10 mouse cellular contexts compared by ENCODE assay signal in genomic region chr5:122622526-122622925, GRCm38 (mm10). TPM values are rescaled to one million over a fixed set of nuclear protein-coding genes. Genes with fewer than 3 reads are reported as not detected.
DNase-seq lines count a peak whose midpoint lies in the region; ATAC-seq and TF ChIP-seq lines count a peak whose summit lies in the region.
"Had no signal": no experiment of that assay in that cellular context is flagged by ENCODE, and none has a peak within 500 bp of the region (broad histone marks: within the 10 kb centered on the region; RNA-seq: fewer than 3 reads in every experiment).

No protein-coding gene starts in this region.

- no peak for DNase-seq in forebrain, embryonic 10.5 days (ENCODE audit: extremely low spot score, low spot score)
- no peak for DNase-seq in forebrain, embryonic 14.5 days (ENCODE audit: low spot score)
- no peak for DNase-seq in kidney, postnatal 0 days (ENCODE audit: low spot score)
- peak; percentile 87 for DNase-seq in adipocyte (ENCODE audit: low spot score)
- no peak for DNase-seq in limb, embryonic 11.5 days (ENCODE audit: low spot score)
- no peak for DNase-seq in yolk sac, embryonic 10.5 days (ENCODE audit: low spot score)
- DNase-seq: cerebellum, adult 11-12 months; thymus, postnatal 25 days had no signal

- TF ChIP-seq CTCF in kidney, postnatal 0 days (IDR thresholded peaks at IDR 0.05; ENCODE audit: low read depth): no peak

- H3K4me2 ChIP-seq in forebrain, embryonic 14.5 days (ENCODE audit: low read length): no peak overlapping the region
- H3K4me2 ChIP-seq in kidney, postnatal 0 days (ENCODE audit: low read length): no peak overlapping the region
- H3K4me2 ChIP-seq in kidney, embryonic 14.5 days (replicated peaks; ENCODE audit: low read depth, low read length): no peak overlapping the region
- no peak overlapping the region for H3K4me2 ChIP-seq in limb, embryonic 11.5 days (ENCODE audit: low read depth, severe bottlenecking)
- no peak overlapping the region for H3K4me2 ChIP-seq in midbrain, embryonic 15.5 days

- no peaks in the 10 kb centered on the region for H3K27me3 ChIP-seq in forebrain, embryonic 10.5 days (ENCODE audit: poor library complexity, severe bottlenecking)
- H3K27me3 ChIP-seq in forebrain, embryonic 14.5 days (replicated peaks; ENCODE audit: control insufficient read depth, insufficient read depth, low read length): no peaks in the 10 kb centered on the region
- no peaks in the 10 kb centered on the region for H3K27me3 ChIP-seq in kidney, postnatal 0 days (ENCODE audit: insufficient read depth, low read length)
- H3K27me3 ChIP-seq in kidney, embryonic 14.5 days (ENCODE audit: control insufficient read depth, insufficient read depth, low read length): no peaks in the 10 kb centered on the region
- no peaks in the 10 kb centered on the region for H3K27me3 ChIP-seq in limb, embryonic 11.5 days (ENCODE audit: control insufficient read depth, insufficient read depth, low read length)
- H3K27me3 ChIP-seq in midbrain, embryonic 15.5 days (replicated peaks): no peaks in the 10 kb centered on the region

- H3K4me1 ChIP-seq in forebrain, embryonic 10.5 days: peaks cover 21% of the 10 kb centered on the region
- H3K4me1 ChIP-seq in forebrain, embryonic 14.5 days (ENCODE audit: control insufficient read depth, insufficient read depth, low read length): 0 out of 2 replicates have a peak, but pooled peaks cover 2% of the 10 kb centered on the region
- peaks cover 4% of the 10 kb centered on the region for H3K4me1 ChIP-seq in kidney, postnatal 0 days (replicated peaks; ENCODE audit: insufficient read depth, low read length)
- H3K4me1 ChIP-seq in kidney, embryonic 14.5 days (ENCODE audit: control insufficient read depth, insufficient read depth, low read length): no peaks in the 10 kb centered on the region; the same call in 1 of the 2 replicates
- peaks cover 10% of the 10 kb centered on the region for H3K4me1 ChIP-seq in limb, embryonic 11.5 days (ENCODE audit: control insufficient read depth, insufficient read depth, low read length)
- no peaks in the 10 kb centered on the region for H3K4me1 ChIP-seq in midbrain, embryonic 15.5 days

- no peak overlapping the region for H3K9ac ChIP-seq in forebrain, embryonic 14.5 days (ENCODE audit: low read length)
- H3K9ac ChIP-seq in kidney, postnatal 0 days (ENCODE audit: low read depth, low read length): no peak overlapping the region
- H3K9ac ChIP-seq in kidney, embryonic 14.5 days (ENCODE audit: low read depth, low read length): no peak overlapping the region
- H3K9ac ChIP-seq in limb, embryonic 11.5 days (ENCODE audit: low read length): no peak overlapping the region
- H3K9ac ChIP-seq in midbrain, embryonic 15.5 days: no peak overlapping the region

- no peak for ATAC-seq in forebrain, embryonic 14.5 days
- ATAC-seq in kidney, postnatal 0 days (replicated peaks; ENCODE audit: low FRiP score, low read depth): no peak
- ATAC-seq in kidney, embryonic 14.5 days (ENCODE audit: low FRiP score, low TSS enrichment): no peak
- ATAC-seq in limb, embryonic 11.5 days (ENCODE audit: insufficient number of reproducible peaks, low FRiP score, low TSS enrichment, low read depth): no peak
- ATAC-seq in midbrain, embryonic 15.5 days (replicated peaks): no peak

- H3K36me3 ChIP-seq in forebrain, embryonic 10.5 days (replicated peaks): no peaks in the 10 kb centered on the region
- H3K36me3 ChIP-seq in forebrain, embryonic 14.5 days (ENCODE audit: control insufficient read depth, insufficient read depth, low read length): no peaks in the 10 kb centered on the region
- no peaks in the 10 kb centered on the region for H3K36me3 ChIP-seq in kidney, postnatal 0 days (ENCODE audit: insufficient read depth, low read length)
- no peaks in the 10 kb centered on the region for H3K36me3 ChIP-seq in kidney, embryonic 14.5 days (ENCODE audit: control insufficient read depth, insufficient read depth, low read length)
- H3K36me3 ChIP-seq in limb, embryonic 11.5 days (ENCODE audit: control insufficient read depth, insufficient read depth, low read length): no peaks in the 10 kb centered on the region
- no peaks in the 10 kb centered on the region for H3K36me3 ChIP-seq in midbrain, embryonic 15.5 days (replicated peaks)

- H3K4me3 ChIP-seq in forebrain, embryonic 10.5 days: no peak overlapping the region
- no peak overlapping the region for H3K4me3 ChIP-seq in forebrain, embryonic 14.5 days (ENCODE audit: low read depth, low read length)
- H3K4me3 ChIP-seq in kidney, postnatal 0 days (replicated peaks; ENCODE audit: low read depth, low read length): no peak overlapping the region
- no peak overlapping the region for H3K4me3 ChIP-seq in kidney, embryonic 14.5 days (ENCODE audit: low read length)
- H3K4me3 ChIP-seq in limb, embryonic 11.5 days (ENCODE audit: low read depth, low read length): no peak overlapping the region
- no peak overlapping the region for H3K4me3 ChIP-seq in midbrain, embryonic 15.5 days

- no peaks in the 10 kb centered on the region for H3K9me3 ChIP-seq in forebrain, embryonic 10.5 days
- no peaks in the 10 kb centered on the region for H3K9me3 ChIP-seq in forebrain, embryonic 14.5 days (replicated peaks; ENCODE audit: control insufficient read depth, low read length)
- H3K9me3 ChIP-seq in kidney, postnatal 0 days (replicated peaks; ENCODE audit: low read length): no peaks in the 10 kb centered on the region
- no peaks in the 10 kb centered on the region for H3K9me3 ChIP-seq in kidney, embryonic 14.5 days (ENCODE audit: control insufficient read depth, low read length)
- H3K9me3 ChIP-seq in limb, embryonic 11.5 days (ENCODE audit: control insufficient read depth, low read length): no peaks in the 10 kb centered on the region
- no peaks in the 10 kb centered on the region for H3K9me3 ChIP-seq in midbrain, embryonic 15.5 days

- H3K27ac ChIP-seq in forebrain, embryonic 10.5 days: peak overlapping the region; percentile 82
- H3K27ac ChIP-seq in forebrain, embryonic 14.5 days (ENCODE audit: low read depth, low read length): no peak overlapping the region
- 0 out of 2 replicates have a peak overlapping the region, but pooled peaks have one; percentile 72 for H3K27ac ChIP-seq in kidney, postnatal 0 days
- H3K27ac ChIP-seq in kidney, embryonic 14.5 days (ENCODE audit: low read depth, low read length): no peak overlapping the region; the same call in 1 of the 2 replicates
- peak overlapping the region; percentile 80; the same call in 1 of the 2 replicates for H3K27ac ChIP-seq in limb, embryonic 11.5 days (replicated peaks; ENCODE audit: low read depth, low read length)
- no peak overlapping the region for H3K27ac ChIP-seq in midbrain, embryonic 15.5 days

- 90% methylated on average over 5 of the region's 5 CpGs for WGBS in forebrain, embryonic 10.5 days
- WGBS in forebrain, embryonic 14.5 days: 92% methylated on average over 5 of the region's 5 CpGs
- WGBS in kidney, postnatal 0 days: 82% methylated on average over 5 of the region's 5 CpGs
- WGBS in kidney, embryonic 14.5 days: 94% methylated on average over 5 of the region's 5 CpGs
- 94% methylated on average over 5 of the region's 5 CpGs for WGBS in limb, embryonic 11.5 days
- WGBS in midbrain, embryonic 15.5 days: 91% methylated on average over 5 of the region's 5 CpGs

RNA-seq across cellular contexts. Expression of gene Ift81, which starts 8.2 kb away (rescaled TPM):
- 45.8 and 51.8 TPM in 2 replicates for polyA plus RNA-seq in forebrain, embryonic 10.5 days (2016; fragmentation: Nextera tagmentation; extraction: Ambion mirVana)
- polyA plus RNA-seq in forebrain, embryonic 14.5 days (2014; fragmentation: Nextera tagmentation; extraction: Ambion mirVana): 48.9 and 67.6 TPM in 2 replicates
- polyA plus RNA-seq in kidney, postnatal 0 days (2015; fragmentation: Nextera tagmentation; extraction: Ambion mirVana): 37.1 and 39.1 TPM in 2 replicates
- polyA plus RNA-seq in kidney, embryonic 14.5 days (2014; fragmentation: Nextera tagmentation; extraction: Ambion mirVana): 34.1 and 46.0 TPM in 2 replicates
- 39.6 and 41.6 TPM in 2 replicates for polyA plus RNA-seq in limb, embryonic 11.5 days (2014; fragmentation: Nextera tagmentation; extraction: Ambion mirVana)
- 64.1 and 75.6 TPM in 2 replicates for polyA plus RNA-seq in midbrain, embryonic 15.5 days (2015; fragmentation: Nextera tagmentation; extraction: Ambion mirVana)

RNA-seq across cellular contexts. Expression of gene P2rx7, which starts 21.2 kb away (rescaled TPM):
- 0.31 and 0.60 TPM in 2 replicates for polyA plus RNA-seq in forebrain, embryonic 10.5 days (2016; fragmentation: Nextera tagmentation; extraction: Ambion mirVana)
- 1.5 and 1.7 TPM in 2 replicates for polyA plus RNA-seq in forebrain, embryonic 14.5 days (2014; fragmentation: Nextera tagmentation; extraction: Ambion mirVana)
- polyA plus RNA-seq in kidney, postnatal 0 days (2015; fragmentation: Nextera tagmentation; extraction: Ambion mirVana): 1.4 and 2.3 TPM in 2 replicates
- polyA plus RNA-seq in kidney, embryonic 14.5 days (2014; fragmentation: Nextera tagmentation; extraction: Ambion mirVana): 0.56 and 1.1 TPM in 2 replicates
- polyA plus RNA-seq in limb, embryonic 11.5 days (2014; fragmentation: Nextera tagmentation; extraction: Ambion mirVana): 0.32 and 0.45 TPM in 2 replicates
- polyA plus RNA-seq in midbrain, embryonic 15.5 days (2015; fragmentation: Nextera tagmentation; extraction: Ambion mirVana): 2.9 and 3.0 TPM in 2 replicates

Comparison
In these comparisons a context has a peak if more than half of its experiments do, and no peak if none do; other contexts are left out.
1. H3K27ac ChIP-seq: peak in forebrain, embryonic 10.5 days (single experiment), kidney, postnatal 0 days (single experiment) and limb, embryonic 11.5 days (single experiment); none in forebrain, embryonic 14.5 days (single experiment), kidney, embryonic 14.5 days (single experiment) and midbrain, embryonic 15.5 days (single experiment).